Mouse (Mus musculus) hindbrain, embryonic 16.5 days (tissue): Measurements from ENCODE around the gene Mad2l1bp. TPM values are rescaled to one million over a fixed set of nuclear protein-coding genes. Genes with fewer than 3 reads are reported as not detected.

ENCODE experiments used
- ATAC-seq: fragments of 200-750 bp; cut with Nextera tagmentation; 2 replicates; pipeline ENCODE4 v1.8.0; 2017; ENCODE audit warnings: moderate TSS enrichment, moderate library complexity
- H3K27ac ChIP-seq: fragments of 300-500 bp; sonication (generic); 2 replicates; pipeline ENCODE4 v1.5.1; 2014; ENCODE audit warnings: low read depth, mild to moderate bottlenecking, control low read depth, low read length, moderate library complexity
- H3K27me3 ChIP-seq: fragments of 300-500 bp; sonication (generic); replicated peaks from 2 replicates; pipeline ENCODE4 v1.6.1; 2014; ENCODE audit warnings: low read length; ENCODE audit not compliant: control insufficient read depth, insufficient read depth
- H3K36me3 ChIP-seq: fragments of 300-500 bp; sonication (generic); 2 replicates; pipeline ENCODE4 v1.6.1; 2014; ENCODE audit warnings: mild to moderate bottlenecking, low read length, moderate library complexity, mixed read lengths; ENCODE audit not compliant: control insufficient read depth, insufficient read depth
- H3K4me1 ChIP-seq: fragments of 300-500 bp; sonication (generic); 2 replicates; pipeline ENCODE4 v1.6.1; 2014; ENCODE audit warnings: low read depth, low read length; ENCODE audit not compliant: control insufficient read depth, insufficient read depth
- H3K4me2 ChIP-seq: fragments of 300-500 bp; sonication (generic); 2 replicates; pipeline ENCODE4 v1.6.1; 2014; ENCODE audit warnings: mild to moderate bottlenecking, low read length, control low read depth, moderate library complexity
- H3K4me3 ChIP-seq: fragments of 300-500 bp; sonication (generic); 2 replicates; pipeline ENCODE4 v1.5.1; 2014; ENCODE audit warnings: mild to moderate bottlenecking, low read length, control low read depth, moderate library complexity
- H3K9ac ChIP-seq: fragments of 300-500 bp; sonication (generic); 2 replicates; pipeline ENCODE4 v1.6.1; 2014; ENCODE audit warnings: low read depth, mild to moderate bottlenecking, control low read depth, low read length, moderate library complexity
- H3K9me3 ChIP-seq: fragments of 300-500 bp; sonication (generic); 2 replicates; pipeline ENCODE4 v1.6.1; 2014; ENCODE audit warnings: mild to moderate bottlenecking, low read length, moderate library complexity; ENCODE audit not compliant: control insufficient read depth
- WGBS: fragments of 180-500 bp; shearing (Covaris S2); extraction: QIAGEN DNeasy Blood & Tissue Kit; methylation state at CpG from one replicate; pipeline ENCODE4 v1.1.7; 2014; 5-methylcytosine and 5-hydroxymethylcytosine counted together
- polyA plus RNA-seq: library from polyadenylated mRNA; unstranded; fragments of >200 nt; fragmentation: Nextera tagmentation; extraction: Ambion mirVana; gene quantifications from 2 replicates; pipeline ENCODE4 v1.2.1, GENCODE M21; 2015

Gene Mad2l1bp
- polyA plus RNA-seq = 22.1 and 23.0 TPM in 2 replicates

DNA sequence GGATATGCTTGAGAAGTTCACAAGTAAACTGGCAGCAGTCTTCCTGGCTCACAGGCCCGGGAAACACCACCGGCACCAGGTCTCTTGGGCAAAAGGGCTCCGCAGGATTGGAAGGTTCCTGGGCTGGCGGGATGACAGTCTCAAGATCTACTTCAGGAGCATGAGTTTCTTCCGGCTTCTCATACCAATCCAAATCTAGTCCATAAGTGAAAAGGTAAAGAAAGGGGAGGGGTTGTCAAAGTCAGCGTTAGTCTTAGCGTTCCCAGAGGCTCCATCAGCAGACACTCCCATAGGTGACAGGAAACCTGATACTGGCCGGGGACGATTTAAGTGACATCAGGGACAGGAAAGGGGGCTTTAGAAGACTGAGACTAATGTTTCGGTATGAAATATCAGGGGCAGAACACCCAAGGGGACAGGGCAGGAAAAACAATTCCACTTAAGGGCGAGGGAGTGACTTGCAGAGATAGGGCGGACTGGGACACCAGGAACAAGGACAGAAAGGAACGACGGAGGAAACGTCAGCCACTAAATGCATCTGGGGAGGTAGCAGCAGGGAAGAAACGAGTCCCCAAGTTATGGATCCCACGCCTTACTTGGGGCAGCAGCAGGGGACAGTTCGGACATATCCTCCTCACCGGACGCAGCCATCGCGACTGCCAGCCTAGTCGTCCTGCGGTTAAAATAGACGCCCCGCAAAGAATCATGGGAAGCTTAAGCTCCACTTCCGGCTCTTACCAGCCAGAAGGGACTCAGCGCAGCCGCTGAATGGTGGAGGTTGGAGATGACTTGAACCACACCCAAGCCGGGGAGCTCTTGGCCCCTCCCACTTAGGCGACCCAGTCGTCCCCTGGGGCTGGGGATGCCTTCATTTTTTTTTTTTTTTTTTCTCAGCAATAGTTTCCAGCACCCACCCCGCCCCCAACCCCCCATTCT is at the start of gene Mad2l1bp:
Gene Mad2l1bp, minus strand, starts transcription at position 707 of the 936 bp plus-strand sequence.
- no peaks in the 10 kb centered on the region; the same call in 1 of the 2 replicates for H3K36me3 ChIP-seq
- no peaks in the 10 kb centered on the region for H3K9me3 ChIP-seq
- no peaks in the 10 kb centered on the region for H3K27me3 ChIP-seq
- ATAC-seq = peak; percentile 89
- H3K9ac ChIP-seq = peak within 1 kb of the TSS; percentile 68
- peaks cover 8% of the 10 kb centered on the region for H3K4me1 ChIP-seq
- 8% methylated on average over 33 of the region's 33 CpGs for WGBS
- H3K4me3 ChIP-seq = peak within 1 kb of the TSS; percentile 63
- no peak within 1 kb of the TSS for H3K27ac ChIP-seq
- H3K4me2 ChIP-seq = peak within 1 kb of the TSS; percentile 77

- ATAC-seq = no peak; the same call in 1 of the 2 replicates
These were observed 49.7 kb upstream of the Mad2l1bp start for GRCm38 (mm10) chr17:46203078-46203477.

DNA sequence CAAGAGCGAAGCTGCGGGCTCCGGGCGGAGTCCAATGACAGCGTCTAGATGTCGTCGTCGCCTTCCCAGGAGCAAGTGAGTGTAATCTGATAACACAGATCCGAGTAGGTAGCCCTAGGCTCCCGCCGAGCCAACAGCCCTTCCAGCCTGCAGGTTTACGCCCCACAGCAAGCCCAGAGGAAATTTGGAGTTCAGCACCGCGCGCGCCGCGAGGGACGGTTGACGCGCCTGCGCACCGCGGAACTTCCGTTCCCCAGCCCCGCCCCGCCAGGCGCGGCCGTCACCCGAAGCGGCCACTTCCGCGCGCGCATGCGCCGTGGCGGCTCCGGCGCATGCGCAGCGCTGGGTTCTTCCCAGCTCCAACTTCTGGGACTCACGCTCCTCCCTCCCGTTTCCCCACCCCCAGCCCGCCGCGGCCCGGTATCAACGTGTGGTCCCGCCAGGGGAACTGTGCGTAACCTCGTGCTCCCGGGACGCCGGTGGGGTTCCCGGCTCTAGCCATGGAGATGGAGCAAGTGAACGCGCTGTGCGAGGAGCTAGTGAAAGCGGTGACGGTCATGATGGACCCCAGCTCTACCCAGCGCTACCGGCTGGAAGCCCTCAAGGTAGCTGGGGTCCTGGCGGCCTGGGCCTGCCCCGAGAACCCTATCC is 49.2 kb upstream of the Mad2l1bp start, which contains the start of the genes Polh and Xpo5:
Gene Polh, minus strand, starts transcription at position 225 of the 651 bp plus-strand sequence.
Gene Xpo5, plus strand, starts transcription at position 362 of the 651 bp plus-strand sequence.
- Histone ChIP-seq H3K4me2 (peak within 1 kb of the TSS; percentile 98), H3K9me3 (no peaks in the 10 kb centered on the region), H3K27me3 (no peaks in the 10 kb centered on the region), H3K9ac (peak within 1 kb of the TSS; percentile 90), H3K36me3 (peaks cover 26% of the 10 kb centered on the region), H3K4me1 (peaks cover 30% of the 10 kb centered on the region), H3K27ac (peak within 1 kb of the TSS; percentile 84), H3K4me3 (peak within 1 kb of the TSS; percentile 94)
- WGBS = under 1% methylated on average over 66 of the region's 66 CpGs
- peak; percentile 97 for ATAC-seq

More at GRCm38 (mm10) chr17:46203078-46203477, 49.7 kb upstream of the Mad2l1bp start:
- Histone ChIP-seq H3K4me1 (peaks cover 30% of the 10 kb centered on the region), H3K9me3 (no peaks in the 10 kb centered on the region), H3K27me3 (no peaks in the 10 kb centered on the region), H3K36me3 (peaks cover 27% of the 10 kb centered on the region), H3K4me2 (peak overlapping the region; percentile 98), H3K4me3 (peak overlapping the region; percentile 94), H3K27ac (peak overlapping the region; percentile 84), H3K9ac (peak overlapping the region; percentile 90)
- under 1% methylated on average over 20 of the region's 20 CpGs for WGBS

- peak overlapping the region; percentile 93 for H3K4me2 ChIP-seq
- no peak overlapping the region for H3K9ac ChIP-seq
- ATAC-seq = no peak
- peak overlapping the region; percentile 11; the same call in 1 of the 2 replicates for H3K4me3 ChIP-seq
- peaks cover 30% of the 10 kb centered on the region for H3K4me1 ChIP-seq
- no peaks in the 10 kb centered on the region for H3K9me3 ChIP-seq
- no peak overlapping the region for H3K27ac ChIP-seq
- H3K36me3 ChIP-seq = peaks cover 17% of the 10 kb centered on the region
- H3K27me3 ChIP-seq = no peaks in the 10 kb centered on the region
- WGBS = 61% methylated on average over 6 of the region's 6 CpGs
These were observed 47.8 kb upstream of the Mad2l1bp start for GRCm38 (mm10) chr17:46201151-46201550.

- peaks cover 24% of the 10 kb centered on the region for H3K36me3 ChIP-seq
These were observed 35.5 kb upstream of the Mad2l1bp start for GRCm38 (mm10) chr17:46188829-46189228.

GRCm38 (mm10) chr17:46182273-46182672 is 28.9 kb upstream of the Mad2l1bp start:
- Histone ChIP-seq H3K4me3 (no peak overlapping the region), H3K27me3 (no peaks in the 10 kb centered on the region), H3K27ac (no peak overlapping the region), H3K4me1 (no peaks in the 10 kb centered on the region), H3K9me3 (no peaks in the 10 kb centered on the region), H3K4me2 (no peak overlapping the region), H3K9ac (no peak overlapping the region), H3K36me3 (peaks cover 32% of the 10 kb centered on the region)
- 89% methylated on average over 4 of the region's 4 CpGs for WGBS
- ATAC-seq = no peak

More at GRCm38 (mm10) chr17:46188829-46189228, 35.5 kb upstream of the Mad2l1bp start:
- WGBS = 91% methylated on average over 2 of the region's 2 CpGs
- H3K27me3 ChIP-seq = no peaks in the 10 kb centered on the region
- no peaks in the 10 kb centered on the region for H3K9me3 ChIP-seq
- H3K27ac ChIP-seq = no peak overlapping the region
- no peak overlapping the region for H3K4me2 ChIP-seq
- no peak for ATAC-seq
- H3K4me3 ChIP-seq = no peak overlapping the region
- H3K9ac ChIP-seq = no peak overlapping the region
- H3K4me1 ChIP-seq = no peaks in the 10 kb centered on the region

DNA sequence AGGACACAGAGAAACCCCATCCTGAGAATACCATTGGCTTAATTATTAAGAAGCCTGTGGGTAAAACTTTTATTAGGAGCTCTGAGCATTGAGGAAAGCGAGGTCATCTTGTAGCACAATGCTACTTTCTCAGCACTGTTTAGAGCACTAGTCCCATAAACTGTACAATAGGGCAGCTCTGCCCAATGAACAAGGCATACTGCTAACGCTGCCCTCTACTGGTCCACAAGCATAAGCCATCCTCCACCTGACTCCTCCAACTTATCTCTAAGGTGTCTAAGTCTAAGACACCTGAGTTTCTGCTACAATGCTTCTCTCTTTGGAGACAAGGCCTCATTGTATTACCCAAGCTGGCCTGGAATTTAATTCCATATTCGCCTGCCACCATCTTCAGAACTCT is 17.2 kb upstream of the Mad2l1bp start:
- Histone ChIP-seq H3K9ac (no peak overlapping the region), H3K27ac (no peak overlapping the region), H3K4me1 (no peaks in the 10 kb centered on the region), H3K4me3 (no peak overlapping the region), H3K9me3 (no peaks in the 10 kb centered on the region), H3K27me3 (no peaks in the 10 kb centered on the region), H3K4me2 (no peak overlapping the region), H3K36me3 (peaks cover 36% of the 10 kb centered on the region)
- peak; percentile 49; the same call in 1 of the 2 replicates for ATAC-seq
- 79% methylated on average over 3 of the region's 3 CpGs for WGBS

GRCm38 (mm10) chr17:46168768-46169167 is 15.4 kb upstream of the Mad2l1bp start:
- Histone ChIP-seq H3K9me3 (no peaks in the 10 kb centered on the region), H3K36me3 (peaks cover 43% of the 10 kb centered on the region), H3K4me3 (no peak overlapping the region), H3K27me3 (no peaks in the 10 kb centered on the region), H3K4me2 (no peak overlapping the region), H3K4me1 (no peaks in the 10 kb centered on the region), H3K9ac (no peak overlapping the region), H3K27ac (no peak overlapping the region)
- WGBS = 85% methylated on average over 5 of the region's 5 CpGs
- ATAC-seq = no peak

DNA sequence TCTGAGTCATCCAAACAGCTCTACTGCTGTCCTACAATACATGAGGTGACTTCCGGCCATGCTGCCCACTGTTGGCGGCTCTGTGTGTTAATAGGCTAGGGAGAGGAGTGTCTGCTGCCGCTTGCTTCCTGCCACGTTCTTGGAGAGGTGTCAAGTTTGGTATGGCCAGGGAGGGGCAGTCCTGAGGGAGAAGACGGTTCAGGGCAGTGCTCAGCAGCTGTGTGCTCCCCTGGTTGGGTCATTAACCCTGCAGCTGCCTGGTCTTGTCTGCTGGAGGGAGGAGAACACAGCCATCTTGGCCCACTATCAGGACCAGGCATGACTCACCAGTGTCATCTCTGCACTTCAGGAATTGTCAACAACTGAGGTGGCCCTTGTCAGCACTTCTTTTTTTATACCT is 15.0 kb upstream of the Mad2l1bp start:
- WGBS = 50% methylated on average over 5 of the region's 5 CpGs

More for the DNA sequence above, 15.0 kb upstream of the Mad2l1bp start:
- no peaks in the 10 kb centered on the region for H3K9me3 ChIP-seq
- H3K4me2 ChIP-seq = no peak overlapping the region
- no peaks in the 10 kb centered on the region; the same call in 1 of the 2 replicates for H3K4me1 ChIP-seq
- H3K9ac ChIP-seq = no peak overlapping the region
- no peaks in the 10 kb centered on the region for H3K27me3 ChIP-seq
- peaks cover 43% of the 10 kb centered on the region for H3K36me3 ChIP-seq
- H3K27ac ChIP-seq = no peak overlapping the region
- no peak overlapping the region for H3K4me3 ChIP-seq
- ATAC-seq = no peak
